27 mouse cellular contexts compared by ENCODE assay signal in genomic region chr5:21656912-21657311, GRCm38 (mm10). TPM values are rescaled to one million over a fixed set of nuclear protein-coding genes. Genes with fewer than 3 reads are reported as not detected.
DNase-seq lines count a peak whose midpoint lies in the region; ATAC-seq and TF ChIP-seq lines count a peak whose summit lies in the region.
"Had no signal": no experiment of that assay in that cellular context is flagged by ENCODE, and none has a peak within 500 bp of the region (broad histone marks: within the 10 kb centered on the region; RNA-seq: fewer than 3 reads in every experiment).

No protein-coding gene starts in this region.

- H3K9me3 ChIP-seq in lung, embryonic 16.5 days (ENCODE audit: control insufficient read depth, low read length): no peaks in the 10 kb centered on the region
- H3K9me3 ChIP-seq: embryonic facial prominence, embryonic 10.5 days; embryonic facial prominence, embryonic 13.5 days; forebrain, embryonic 13.5 days; hindbrain, embryonic 10.5 days; hindbrain, embryonic 13.5 days had no signal

- H3K4me2 ChIP-seq in lung, embryonic 16.5 days (ENCODE audit: low read depth, low read length): no peak overlapping the region
- H3K4me2 ChIP-seq: embryonic facial prominence, embryonic 13.5 days; forebrain, embryonic 13.5 days; heart, embryonic 11.5 days; hindbrain, embryonic 13.5 days had no signal

- peaks cover 23% of the 10 kb centered on the region for H3K36me3 ChIP-seq in lung, embryonic 16.5 days (ENCODE audit: control insufficient read depth, insufficient read depth, low read length)

- 73% methylated on average over 9 of the region's 9 CpGs for WGBS in lung, adult 2 months
- WGBS in lung, embryonic 16.5 days: 66% methylated on average over 9 of the region's 9 CpGs

- TF ChIP-seq POLR2A in lung, adult 2 months (IDR thresholded peaks at IDR 0.05; ENCODE audit: borderline replicate concordance, extremely low read depth, low read depth, low read length): no peak

- H3K4me3 ChIP-seq in lung, adult 2 months (replicated peaks; ENCODE audit: extremely low read depth, low read depth, low read length): no peak overlapping the region
- H3K4me3 ChIP-seq in lung, embryonic 16.5 days (ENCODE audit: low read length): no peak overlapping the region
- H3K4me3 ChIP-seq: embryonic facial prominence, embryonic 10.5 days; embryonic facial prominence, embryonic 13.5 days; erythroblast, embryonic 14.5 days; forebrain, embryonic 13.5 days; hindbrain, embryonic 10.5 days; hindbrain, embryonic 13.5 days had no signal

- H3K27me3 ChIP-seq in lung, embryonic 16.5 days (ENCODE audit: control insufficient read depth, insufficient read depth, low read depth, low read length): no peaks in the 10 kb centered on the region
- H3K27me3 ChIP-seq: embryonic facial prominence, embryonic 13.5 days; forebrain, embryonic 13.5 days; hindbrain, embryonic 13.5 days had no signal

- peak overlapping the region; percentile 50 for H3K27ac ChIP-seq in lung, embryonic 16.5 days (ENCODE audit: low read length)
- H3K27ac ChIP-seq: embryonic facial prominence, embryonic 10.5 days; embryonic facial prominence, embryonic 13.5 days; forebrain, embryonic 13.5 days; hindbrain, embryonic 10.5 days; hindbrain, embryonic 13.5 days had no signal

- peak; percentile 15 to 49 for DNase-seq in lung, adult 18-20 months
- DNase-seq in lung, adult 2 months: no peak
- peak; percentile 58 for DNase-seq in lung, postnatal 14 days
- DNase-seq in lung, postnatal 4 days: peak; percentile 43 to 73
- DNase-seq in neural tube, embryonic 10.5 days (ENCODE audit: extremely low spot score, low spot score): no peak
- DNase-seq in right cerebral cortex, postnatal 4 days: no peak
- DNase-seq in layer of hippocampus, adult 9-11 months: no peak
- DNase-seq: adrenal gland, adult 8-10 months; adrenal gland, postnatal 25 days; cerebellum, adult 11-12 months; cerebellum, adult 8-10 months; cerebellum, postnatal 10 days; cerebellum, postnatal 36 days; embryo, embryonic 11 days; gastrocnemius, postnatal 25 days; heart, postnatal 36 days had no signal

- no peak for TF ChIP-seq CTCF in lung, adult 2 months (IDR thresholded peaks at IDR 0.05; ENCODE audit: insufficient read depth, low read length)

- H3K4me1 ChIP-seq in lung, adult 2 months (ENCODE audit: control insufficient read depth, insufficient read depth, low read length): no peaks in the 10 kb centered on the region
- peaks cover 8% of the 10 kb centered on the region for H3K4me1 ChIP-seq in lung, embryonic 16.5 days (replicated peaks; ENCODE audit: control insufficient read depth, insufficient read depth, low read length)
- H3K4me1 ChIP-seq: embryonic facial prominence, embryonic 10.5 days; embryonic facial prominence, embryonic 13.5 days had no signal

- ATAC-seq in lung, embryonic 16.5 days (ENCODE audit: low read depth): peak; percentile 91
- ATAC-seq: activated CD4-positive, CD25-positive, alpha-beta regulatory T cell, adult 4 months; CD4-positive, CD25-positive, alpha-beta regulatory T cell, adult 4 months; forebrain, embryonic 13.5 days; hindbrain, embryonic 16.5 days had no signal

- H3K9ac ChIP-seq in lung, embryonic 16.5 days (ENCODE audit: low read length): no peak overlapping the region
- H3K9ac ChIP-seq: embryonic facial prominence, embryonic 13.5 days; forebrain, embryonic 13.5 days; hindbrain, embryonic 13.5 days had no signal

RNA-seq across cellular contexts. Expression of gene Armc10, which starts 11.3 kb away (rescaled TPM):
- 34.3 and 59.7 TPM in 2 replicates for polyA plus RNA-seq in lung, adult 2 months (2012; rRNA removed)
- 44.6 and 45.3 TPM in 2 replicates for polyA plus RNA-seq in lung, embryonic 16.5 days (2015; fragmentation: Nextera tagmentation; extraction: Ambion mirVana)

RNA-seq across cellular contexts. Expression of gene Fbxl13, which starts 11.5 kb away (rescaled TPM):
- 1.3 and 1.8 TPM in 2 replicates for polyA plus RNA-seq in lung, adult 2 months (2012; rRNA removed)
- polyA plus RNA-seq in lung, embryonic 16.5 days (2015; fragmentation: Nextera tagmentation; extraction: Ambion mirVana): 0.97 and 1.6 TPM in 2 replicates
- polyA plus RNA-seq: activated CD4-positive, CD25-positive, alpha-beta regulatory T cell, adult 4 months; CD4-positive, CD25-positive, alpha-beta regulatory T cell, adult 4 months; erythroblast, embryonic 14.5 days had no signal

RNA-seq across cellular contexts. Expression of gene Napepld, which starts 44.3 kb away (rescaled TPM):
- 3.2 and 3.6 TPM in 2 replicates for polyA plus RNA-seq in lung, adult 2 months (2012; rRNA removed)
- polyA plus RNA-seq in lung, embryonic 16.5 days (2015; fragmentation: Nextera tagmentation; extraction: Ambion mirVana): 4.7 and 5.5 TPM in 2 replicates

Comparison
In these comparisons a context has a peak if more than half of its experiments do, and no peak if none do; other contexts are left out.
1. DNase-seq: peak in lung, adult 18-20 months (2 of 2), lung, postnatal 14 days (single experiment) and lung, postnatal 4 days (2 of 2); none in lung, adult 2 months (single experiment), neural tube, embryonic 10.5 days (single experiment), right cerebral cortex, postnatal 4 days (single experiment) and layer of hippocampus, adult 9-11 months (single experiment).